Mouse (Mus musculus): Measurements from ENCODE around the gene Epop. TPM values are rescaled to one million over a fixed set of nuclear protein-coding genes. Genes with fewer than 3 reads are reported as not detected.
"Not testable (repeated sequence)": the region's sequence is repeated elsewhere in the genome, so short reads cannot be mapped to it uniquely, and the experiment has no call there.

Epop gene
- polyA plus RNA-seq, 1 experiment from 2014 or later, result 4.1 TPM

DNA sequence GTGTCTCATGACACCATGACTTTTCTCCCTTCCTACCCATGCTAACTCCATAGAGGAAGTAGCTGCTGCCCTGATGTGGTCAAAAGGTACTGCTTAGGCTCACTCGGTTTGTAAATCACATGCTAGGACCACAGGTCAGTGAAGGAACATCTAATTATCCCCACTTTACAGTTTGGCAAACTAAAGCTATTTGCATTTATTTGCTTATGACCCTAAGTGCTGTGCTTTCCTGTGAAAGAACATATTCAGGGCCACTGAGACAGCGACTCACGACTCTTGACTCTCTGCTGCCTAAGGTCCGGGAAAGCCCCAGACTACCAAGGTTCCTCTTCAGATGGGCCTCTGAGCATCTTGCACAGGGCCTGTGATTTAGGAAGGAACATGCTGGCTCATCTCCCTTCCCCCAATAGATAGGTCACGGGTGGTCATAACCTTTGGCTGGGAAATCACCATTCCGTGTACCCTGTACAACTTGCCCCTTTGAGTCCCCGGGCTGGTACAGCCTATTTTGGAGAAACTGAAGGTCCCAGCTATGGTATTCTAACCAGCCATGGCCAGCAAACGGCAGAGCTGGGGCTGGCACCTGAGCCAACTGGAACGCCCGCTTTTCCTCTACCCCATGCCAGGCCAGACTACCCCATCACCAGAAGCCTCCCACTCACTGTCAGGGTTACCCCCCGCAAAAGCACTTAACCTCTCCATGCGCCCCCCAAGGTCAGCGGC, 29.9 kb upstream of the Epop start:
- ATAC-seq (ENCODE audit: low read depth), result 0 out of 2 replicates have a peak, but pooled peaks have one; percentile 21
- Histone ChIP-seq H3K9ac (peak overlapping the region; percentile 89), H3K4me2 (peak overlapping the region; percentile 81), H3K9me3 (no peaks in the 10 kb centered on the region), H3K27me3 (peaks cover 21% of the 10 kb centered on the region), H3K4me3 (peak overlapping the region; percentile 70), H3K4me1 (replicated peaks) (peaks cover 42% of the 10 kb centered on the region), H3K36me3 (no peaks in the 10 kb centered on the region), H3K27ac (replicated peaks) (peak overlapping the region; percentile 81)
- WGBS, result 8% methylated on average over 13 of the region's 13 CpGs

DNA sequence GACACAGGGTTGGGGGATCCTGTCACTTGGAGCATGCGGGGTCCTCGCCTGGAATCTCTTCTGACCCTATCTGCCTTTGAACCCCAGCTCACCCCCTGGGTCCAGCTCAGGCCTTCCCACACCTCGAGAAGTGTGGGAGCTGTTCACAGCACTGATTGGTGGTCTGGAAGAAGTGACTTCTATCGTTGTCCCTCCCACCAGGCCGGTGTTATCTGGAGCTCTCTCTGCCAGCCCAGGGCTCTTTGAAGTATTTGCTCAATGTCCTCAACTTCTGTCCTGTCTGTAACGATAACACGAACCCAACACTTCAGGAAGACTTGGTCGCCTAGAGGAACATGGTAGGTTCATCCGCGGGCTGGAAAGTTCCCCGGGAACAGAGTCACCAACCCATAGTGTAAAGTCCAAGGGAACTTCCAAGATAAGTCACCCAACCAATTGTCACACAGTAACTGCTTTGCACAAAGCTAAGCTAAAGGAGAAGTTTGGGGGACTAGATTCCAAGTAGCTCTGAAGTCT, 29.3 kb upstream of the Epop start:
- H3K27me3 ChIP-seq, result peaks cover 21% of the 10 kb centered on the region
- no peaks in the 10 kb centered on the region for H3K9me3 ChIP-seq
- H3K4me2 ChIP-seq, result peak overlapping the region; percentile 81
- H3K4me1 ChIP-seq (replicated peaks), result peaks cover 37% of the 10 kb centered on the region
- peak overlapping the region; percentile 70; the same call in 1 of the 2 replicates for H3K4me3 ChIP-seq
- no peak for ATAC-seq (ENCODE audit: low read depth)
- H3K9ac ChIP-seq, result peak overlapping the region; percentile 89; the same call in 1 of the 2 replicates
- no peak overlapping the region for H3K27ac ChIP-seq (replicated peaks)
- no peaks in the 10 kb centered on the region for H3K36me3 ChIP-seq
- WGBS, result 70% methylated on average over 11 of the region's 11 CpGs

DNA sequence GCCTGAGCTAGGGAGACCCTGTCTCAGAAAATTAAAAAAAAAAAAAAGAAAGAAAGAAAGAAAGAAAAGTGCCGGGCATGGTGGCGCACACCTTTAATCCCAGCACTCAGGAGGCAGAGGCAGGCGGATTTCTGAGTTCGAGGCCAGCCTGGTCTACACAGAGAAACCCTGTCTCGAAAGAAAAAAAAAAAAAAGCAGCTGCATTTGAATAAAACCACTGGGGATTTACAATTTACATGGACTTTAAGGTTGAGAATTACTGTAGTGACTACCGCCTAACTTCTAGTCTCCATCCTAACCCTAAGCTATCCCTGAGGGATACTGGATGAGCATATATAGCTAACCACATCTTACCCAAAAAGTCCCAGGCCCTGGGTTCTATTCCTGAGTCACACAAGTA, 28.5 kb upstream of the Epop start:
- Histone ChIP-seq H3K4me1 (replicated peaks) (peaks cover 37% of the 10 kb centered on the region), H3K27me3 (peaks cover 21% of the 10 kb centered on the region)
- H3K9ac ChIP-seq; H3K4me2 ChIP-seq; H3K9me3 ChIP-seq; H3K27ac ChIP-seq (replicated peaks); H3K36me3 ChIP-seq; ATAC-seq (ENCODE audit: low read depth); H3K4me3 ChIP-seq: not testable (repeated sequence)
- WGBS, result 91% methylated on average over 6 of the region's 6 CpGs

DNA sequence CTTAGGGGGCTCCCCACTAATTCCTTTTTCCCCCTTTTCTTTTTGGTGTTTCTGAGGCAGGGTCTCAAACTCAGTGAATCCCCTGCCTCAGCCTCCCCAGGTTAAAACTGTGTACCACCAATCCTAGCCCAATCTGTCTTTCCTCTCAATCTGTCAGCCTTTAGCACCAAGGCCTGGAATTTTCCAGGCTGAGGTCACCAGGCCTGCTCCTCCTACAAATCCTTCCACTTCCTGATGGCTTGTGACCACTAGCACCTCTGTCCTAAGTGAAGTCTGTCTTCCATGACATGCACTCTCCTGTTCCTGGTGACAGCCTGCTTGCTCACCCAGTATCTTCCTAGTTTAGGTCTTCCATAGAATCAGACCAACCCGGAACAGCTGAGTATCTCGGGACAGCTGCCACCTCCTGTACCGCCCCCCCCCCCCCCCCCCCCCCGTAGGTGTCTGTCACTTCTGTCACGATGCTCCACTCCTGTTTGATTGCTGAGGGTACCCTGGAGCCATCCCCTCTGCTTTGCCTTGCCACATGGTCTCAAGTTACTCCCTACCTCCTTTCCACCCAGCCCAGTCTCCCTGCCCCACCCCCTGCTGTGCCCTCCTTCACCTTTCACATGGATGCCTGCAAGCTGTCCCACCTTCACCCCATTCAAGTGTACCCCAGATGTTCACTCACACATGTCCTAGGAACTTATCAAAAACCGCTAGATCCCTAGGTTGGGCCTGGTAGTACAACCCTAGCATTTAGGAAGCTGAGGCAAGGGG, 27.9 kb upstream of the Epop start:
- no peak for ATAC-seq (ENCODE audit: low read depth)
- Histone ChIP-seq H3K4me3 (no peak overlapping the region), H3K9me3 (no peaks in the 10 kb centered on the region), H3K36me3 (no peaks in the 10 kb centered on the region), H3K27me3 (peaks cover 19% of the 10 kb centered on the region), H3K4me2 (no peak overlapping the region), H3K4me1 (replicated peaks) (peaks cover 33% of the 10 kb centered on the region), H3K9ac (no peak overlapping the region), H3K27ac (replicated peaks) (no peak overlapping the region)
- WGBS, result 44% methylated on average over 4 of the region's 6 CpGs

DNA sequence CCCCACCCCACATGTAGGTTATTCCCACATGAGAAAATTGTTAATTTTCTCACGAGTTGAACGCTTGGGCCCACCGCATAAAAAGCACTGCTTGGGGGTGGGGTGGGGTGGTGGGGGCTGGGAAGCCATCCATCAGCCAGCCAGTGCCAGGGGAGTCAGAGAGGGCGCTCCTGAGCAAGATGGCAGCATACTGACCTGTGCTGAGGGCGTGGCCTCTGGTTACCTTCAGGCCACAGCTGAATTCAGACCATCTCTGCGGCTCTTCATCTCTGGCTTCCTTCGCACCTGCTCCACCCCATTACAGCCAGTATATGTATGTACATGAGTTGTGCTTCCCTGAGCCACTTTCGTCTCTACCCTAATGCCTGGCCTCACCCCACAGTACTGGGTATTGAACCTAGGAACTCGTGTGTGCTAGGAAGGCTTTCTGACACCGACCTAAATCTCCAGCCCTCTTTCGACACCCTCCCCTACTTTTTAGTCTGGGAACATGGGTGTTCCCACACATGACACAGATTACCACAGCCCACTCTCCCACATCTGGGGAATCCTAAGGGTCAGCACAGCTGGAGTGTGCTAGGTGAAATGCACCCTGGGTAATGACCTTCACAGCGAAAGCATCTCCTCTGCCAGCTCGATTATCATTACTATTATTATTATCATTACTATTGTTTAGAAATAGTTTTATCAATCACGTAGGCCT, 26.9 kb upstream of the Epop start:
- H3K4me1 ChIP-seq (replicated peaks), result peaks cover 23% of the 10 kb centered on the region
- no peaks in the 10 kb centered on the region for H3K9me3 ChIP-seq
- no peak overlapping the region for H3K4me3 ChIP-seq
- H3K27me3 ChIP-seq, result peaks cover 9% of the 10 kb centered on the region
- no peaks in the 10 kb centered on the region for H3K36me3 ChIP-seq
- no peak overlapping the region for H3K27ac ChIP-seq (replicated peaks)
- no peak overlapping the region for H3K9ac ChIP-seq
- H3K4me2 ChIP-seq, result no peak overlapping the region
- no peak for ATAC-seq (ENCODE audit: low read depth)
- WGBS, result 72% methylated on average over 14 of the region's 14 CpGs

DNA sequence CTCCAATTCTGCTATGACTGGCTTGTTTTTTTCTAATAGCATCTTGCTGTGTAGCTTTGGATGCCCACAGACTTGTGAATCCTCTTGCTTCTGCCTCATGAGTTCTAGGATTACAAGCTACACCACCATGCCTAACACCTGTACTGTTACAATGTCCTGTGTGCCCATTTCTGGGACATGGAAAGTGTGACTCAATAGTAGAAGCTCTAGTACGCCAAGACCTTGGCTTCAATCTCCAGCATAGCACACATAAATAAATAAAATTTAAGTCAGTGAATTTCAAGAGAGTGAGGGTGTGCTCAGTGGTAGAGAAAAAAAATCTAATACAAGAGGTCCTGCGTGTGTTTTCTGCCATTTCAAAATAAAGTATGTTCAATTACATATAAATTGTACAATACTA, 24.7 kb upstream of the Epop start:
- Histone ChIP-seq H3K4me2 (no peak overlapping the region), H3K4me3 (no peak overlapping the region), H3K36me3 (no peaks in the 10 kb centered on the region), H3K9me3 (no peaks in the 10 kb centered on the region), H3K27me3 (no peaks in the 10 kb centered on the region), H3K27ac (replicated peaks) (no peak overlapping the region), H3K9ac (no peak overlapping the region), H3K4me1 (replicated peaks) (peaks cover 14% of the 10 kb centered on the region)
- 91% methylated on average over 2 of the region's 2 CpGs for WGBS
- no peak for ATAC-seq (ENCODE audit: low read depth)

DNA sequence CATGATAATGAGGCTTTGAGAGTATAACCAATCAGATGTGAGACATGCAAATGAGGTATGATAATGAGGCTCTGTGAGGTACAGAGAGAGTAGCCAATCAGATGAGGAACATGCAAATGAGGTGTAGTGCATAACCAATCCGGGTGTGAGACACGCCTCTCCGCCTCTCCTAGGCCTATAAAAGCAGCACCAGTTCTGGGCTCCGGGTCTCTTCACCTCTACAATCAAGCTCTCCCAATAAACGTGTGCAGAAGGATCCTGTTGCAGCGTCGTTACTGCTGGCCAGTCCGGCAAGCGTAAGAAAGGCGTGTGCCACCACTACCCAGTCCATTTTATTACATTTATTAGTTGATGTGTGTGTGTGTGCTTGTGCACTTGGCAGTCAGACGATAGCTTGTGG, 23.9 kb upstream of the Epop start:
- not testable (repeated sequence) for H3K4me3 ChIP-seq; H3K4me2 ChIP-seq; H3K36me3 ChIP-seq; H3K9ac ChIP-seq; H3K27ac ChIP-seq (replicated peaks); H3K27me3 ChIP-seq; H3K9me3 ChIP-seq; ATAC-seq (ENCODE audit: low read depth); H3K4me1 ChIP-seq (replicated peaks)
- 90% methylated on average over 11 of the region's 11 CpGs for WGBS

DNA sequence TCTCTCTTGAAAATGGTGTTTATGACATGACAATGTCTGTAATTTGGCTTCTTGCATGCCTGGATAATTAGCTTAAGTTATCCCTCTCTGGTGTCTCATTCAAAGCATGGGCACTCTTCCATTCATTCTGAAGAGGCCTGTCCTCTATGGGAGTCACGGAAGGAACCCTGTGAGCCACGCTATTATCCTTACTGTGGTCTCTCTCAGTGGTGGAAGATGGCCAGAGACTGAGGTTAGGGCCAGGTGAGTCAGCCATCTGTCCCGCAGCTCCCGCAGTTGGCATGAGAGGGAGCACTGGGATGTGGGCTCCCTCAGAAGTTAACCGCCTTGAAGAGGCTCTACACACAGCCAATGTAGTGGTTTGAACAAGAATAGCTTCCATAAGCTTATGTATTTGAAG, 20.8 kb upstream of the Epop start:
- 45% methylated on average over 5 of the region's 5 CpGs for WGBS
- H3K4me1 ChIP-seq (replicated peaks), result peaks cover 8% of the 10 kb centered on the region; the same call in 1 of the 2 replicates
- H3K27me3 ChIP-seq, result no peaks in the 10 kb centered on the region
- no peak overlapping the region for H3K4me3 ChIP-seq
- peak overlapping the region; percentile 23; the same call in 1 of the 2 replicates for H3K27ac ChIP-seq (replicated peaks)
- H3K9ac ChIP-seq, result no peak overlapping the region
- H3K4me2 ChIP-seq, result no peak overlapping the region
- no peaks in the 10 kb centered on the region for H3K9me3 ChIP-seq
- no peak for ATAC-seq (ENCODE audit: low read depth)
- H3K36me3 ChIP-seq, result no peaks in the 10 kb centered on the region

DNA sequence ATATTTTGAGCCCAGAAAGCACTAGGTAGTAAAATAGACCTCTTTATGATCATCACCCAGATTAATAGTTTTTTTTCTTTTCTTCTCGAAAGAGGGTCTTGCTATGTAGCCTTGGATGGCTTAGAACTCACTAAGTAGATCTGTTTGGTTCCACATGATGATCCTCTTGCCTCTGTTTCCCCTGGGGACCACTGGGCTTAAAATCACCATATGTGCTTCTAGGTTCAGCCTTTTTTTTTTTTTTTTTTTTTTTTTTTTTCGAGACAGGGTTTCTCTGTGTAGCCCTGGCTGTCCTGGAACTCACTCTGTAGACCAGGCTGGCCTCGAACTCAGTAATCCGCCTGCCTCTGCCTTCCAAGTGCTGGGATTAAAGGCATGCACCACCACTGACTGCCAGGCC, 19.0 kb upstream of the Epop start:
- WGBS, result 72% methylated on average over 4 of the region's 4 CpGs
- not testable (repeated sequence) for H3K4me2 ChIP-seq; H3K27ac ChIP-seq (replicated peaks); H3K36me3 ChIP-seq; H3K9ac ChIP-seq; H3K4me1 ChIP-seq (replicated peaks); H3K4me3 ChIP-seq; H3K9me3 ChIP-seq; ATAC-seq (ENCODE audit: low read depth); H3K27me3 ChIP-seq

DNA sequence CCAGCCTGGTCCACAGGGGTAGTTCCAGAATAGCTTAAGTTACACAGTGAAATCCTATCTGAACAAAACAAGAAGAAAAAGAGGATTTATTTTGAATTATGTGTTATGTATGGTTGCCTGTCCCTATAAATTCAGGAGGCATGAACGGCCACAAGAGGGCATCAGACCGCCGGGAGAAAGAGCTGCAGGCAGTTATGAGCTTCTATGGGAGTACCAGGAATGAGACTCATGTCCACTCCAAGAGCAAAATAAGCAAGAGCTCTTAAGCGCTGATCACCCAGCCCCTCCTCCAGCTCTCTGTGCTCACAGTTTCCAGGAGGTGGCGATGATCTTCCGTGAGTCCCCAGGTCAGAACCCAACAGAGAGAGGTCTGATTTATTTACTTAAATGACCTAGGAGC, 15.3 kb upstream of the Epop start:
- Histone ChIP-seq H3K36me3 (no peaks in the 10 kb centered on the region), H3K4me3 (no peak overlapping the region), H3K9ac (no peak overlapping the region), H3K27ac (replicated peaks) (no peak overlapping the region), H3K4me2 (no peak overlapping the region), H3K27me3 (no peaks in the 10 kb centered on the region), H3K9me3 (no peaks in the 10 kb centered on the region), H3K4me1 (replicated peaks) (0 out of 2 replicates have a peak, but pooled peaks cover under 1% of the 10 kb centered on the region)
- no peak for ATAC-seq (ENCODE audit: low read depth)
- WGBS, result 2% methylated on average over 6 of the region's 6 CpGs

DNA sequence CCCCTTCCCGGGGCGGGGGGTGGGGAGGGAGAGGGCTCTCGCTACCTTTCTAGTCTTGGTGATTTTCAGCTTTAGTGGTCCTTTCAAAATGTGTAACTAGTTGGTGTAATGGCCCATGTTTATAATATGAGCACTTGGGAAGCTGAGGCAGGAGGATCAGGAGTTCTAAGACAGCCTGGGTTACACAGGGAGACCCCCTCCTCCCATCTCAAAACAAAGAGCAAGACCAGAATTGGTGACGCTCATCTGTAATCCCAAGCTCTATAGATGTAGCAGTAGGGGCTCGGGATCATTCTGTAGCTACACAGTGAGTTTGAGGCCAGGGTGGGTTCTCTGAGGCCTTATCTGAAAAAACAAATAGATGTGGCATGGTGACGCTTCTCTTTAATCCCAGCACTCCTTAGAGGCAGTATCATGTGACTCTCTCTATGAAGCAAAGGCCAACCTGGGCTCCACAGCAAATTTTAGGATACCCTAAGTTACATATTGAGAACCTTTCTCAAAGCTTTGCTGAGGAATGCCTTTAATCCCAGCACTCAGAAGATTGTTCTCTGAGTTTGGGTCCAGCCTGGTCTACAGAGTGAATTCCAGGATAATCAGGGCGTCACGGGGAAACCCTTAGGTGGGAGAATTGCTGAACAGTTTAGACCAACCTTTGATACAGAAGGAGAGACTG, 14.0 kb upstream of the Epop start:
- Histone ChIP-seq H3K4me3 (no peak overlapping the region), H3K27ac (replicated peaks) (no peak overlapping the region), H3K27me3 (no peaks in the 10 kb centered on the region), H3K4me1 (replicated peaks) (no peaks in the 10 kb centered on the region), H3K9ac (no peak overlapping the region), H3K9me3 (no peaks in the 10 kb centered on the region), H3K36me3 (no peaks in the 10 kb centered on the region), H3K4me2 (no peak overlapping the region)
- 86% methylated on average over 8 of the region's 8 CpGs for WGBS
- no peak for ATAC-seq (ENCODE audit: low read depth)
